Mouse (Mus musculus): Measurements from ENCODE around the gene Ndufa4.
A peak's percentile ranks its signal among the peaks of the same experiment; 100 is the strongest.
"Not testable (repeated sequence)": the region's sequence is repeated elsewhere in the genome, so short reads cannot be mapped to it uniquely, and the experiment has no call there.

The Ndufa4 gene

GRCm38 (mm10) chr6:11907269-11908032 is at the start of gene Ndufa4, which contains the start of gene Phf14:
Gene Ndufa4 (minus strand): TSS chr6:11907497.
Gene Phf14 (plus strand): TSS chr6:11907809.
- peak; percentile 95 for DNase-seq

- no peak for DNase-seq
Measured at GRCm38 (mm10) chr6:11948100-11948499, 40.8 kb upstream of the Ndufa4 start.

GRCm38 (mm10) chr6:11942089-11942488 is 34.8 kb upstream of the Ndufa4 start:
- no peak for DNase-seq

GRCm38 (mm10) chr6:11940895-11941294 is 33.6 kb upstream of the Ndufa4 start:
- DNase-seq: no peak

GRCm38 (mm10) chr6:11933403-11933802 is 26.1 kb upstream of the Ndufa4 start:
- no peak for DNase-seq

GRCm38 (mm10) chr6:11927485-11927884 is 20.2 kb upstream of the Ndufa4 start:
- peak; percentile 4 for DNase-seq

GRCm38 (mm10) chr6:11926082-11926595 is 18.8 kb upstream of the Ndufa4 start:
- peak; percentile 16 for DNase-seq

GRCm38 (mm10) chr6:11925496-11926041 is 18.3 kb upstream of the Ndufa4 start:
- peak; percentile 90 for DNase-seq

GRCm38 (mm10) chr6:11908170-11908569 is 873 bp upstream of the Ndufa4 start:
- DNase-seq: peak; percentile 12

- DNase-seq: no peak
Measured at GRCm38 (mm10) chr6:11906890-11907268, 418 bp downstream of the Ndufa4 start.

GRCm38 (mm10) chr6:11900809-11901310 is 6.4 kb downstream of the Ndufa4 start:
- DNase-seq: no peak

- DNase-seq: not testable (repeated sequence)
Measured at GRCm38 (mm10) chr6:11875364-11875763, 31.9 kb downstream of the Ndufa4 start.
